Mouse (Mus musculus) stomach, postnatal 0 days (tissue): Measurements from ENCODE around the gene Cd2ap.

Experiments used
- CTCF ChIP-seq: IDR thresholded peaks from 2 replicates; pipeline ENCODE4 v1.5.1; 2016; ENCODE audit warnings: antibody characterized with exemption, low read depth, mild to moderate bottlenecking, moderate library complexity
- EP300 ChIP-seq: optimal IDR thresholded peaks from 2 replicates; pipeline ENCODE3; 2016; ENCODE audit warnings: antibody characterized with exemption

DNA sequence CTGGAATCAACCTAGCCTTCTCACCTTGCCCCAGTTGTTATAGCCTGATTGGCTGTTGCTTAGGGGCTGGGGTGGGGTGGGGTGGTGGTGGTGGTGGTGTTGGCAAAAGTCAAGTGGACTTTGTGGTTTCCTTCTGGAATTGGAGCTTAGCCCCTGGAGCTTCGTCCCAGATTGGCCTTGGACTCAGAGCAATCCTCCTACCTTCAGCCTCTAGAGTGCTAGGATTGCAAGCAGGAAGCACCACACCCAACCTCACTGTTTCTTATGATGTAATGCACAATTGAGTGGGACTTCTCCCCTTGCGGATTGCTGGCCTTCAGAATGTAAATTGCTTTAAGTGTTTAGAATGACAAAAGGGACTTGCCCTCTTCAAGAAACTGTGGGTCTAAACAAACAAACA is 24.3 kb upstream of the Cd2ap start:
- no peak for TF ChIP-seq CTCF
- TF ChIP-seq EP300 = no peak
